Mouse (Mus musculus) embryonic facial prominence, embryonic 12.5 days (tissue): ENCODE results near the gene Cd37. TPM values are rescaled to one million over a fixed set of nuclear protein-coding genes. Genes with fewer than 3 reads are reported as not detected.

ENCODE experiments used
- polyA plus RNA-seq: library from polyadenylated mRNA; unstranded; fragments of >200 nt; fragmentation: Nextera tagmentation; extraction: Ambion mirVana; gene quantifications from 2 replicates; pipeline ENCODE4 v1.2.1, GENCODE M21; 2016

Cd37 gene
- polyA plus RNA-seq, 1 experiment from 2014 or later: 2.3 TPM

Other genes starting within 250 kb of the Cd37 start
- gene Irf3, start 241.5 kb downstream of the Cd37 start, polyA plus RNA-seq: 93.3 and 95.7 TPM in 2 replicates
- gene Bcl2l12, start 240.4 kb downstream of the Cd37 start, polyA plus RNA-seq: 79.9 and 83.5 TPM in 2 replicates
- 43.8 and 47.7 TPM in 2 replicates for gene Scaf1, start 222.8 kb downstream of the Cd37 start, polyA plus RNA-seq
- 23.6 and 26.1 TPM in 2 replicates for gene Rras, start 221.2 kb downstream of the Cd37 start, polyA plus RNA-seq
- 13.7 and 16.8 TPM in 2 replicates for gene Prr12, start 186.2 kb downstream of the Cd37 start, polyA plus RNA-seq
- 63.0 and 64.4 TPM in 2 replicates for gene Nosip, start 176.7 kb downstream of the Cd37 start, polyA plus RNA-seq
- gene Prrg2, start 176.4 kb downstream of the Cd37 start, polyA plus RNA-seq: 23.9 and 25.0 TPM in 2 replicates
- 302 and 306 TPM in 2 replicates for gene Rcn3, start 146.9 kb downstream of the Cd37 start, polyA plus RNA-seq
- 25.8 and 26.0 TPM in 2 replicates for gene Fcgrt, start 135.3 kb downstream of the Cd37 start, polyA plus RNA-seq
- gene Rps11, start 114.7 kb downstream of the Cd37 start, polyA plus RNA-seq: 1,448 and 1,491 TPM in 2 replicates
- 1,339 and 1,342 TPM in 2 replicates for gene Rpl13a, start 110.4 kb downstream of the Cd37 start, polyA plus RNA-seq
- gene Gm45713, start 102.9 kb downstream of the Cd37 start, polyA plus RNA-seq: 0.22 and 0.27 TPM in 2 replicates
- gene Flt3l, start 102.7 kb downstream of the Cd37 start, polyA plus RNA-seq: 0.67 and 1.1 TPM in 2 replicates
- gene Pih1d1, start 84.8 kb downstream of the Cd37 start, polyA plus RNA-seq: 90.4 and 93.0 TPM in 2 replicates
- gene Aldh16a1, start 84.5 kb downstream of the Cd37 start, polyA plus RNA-seq: 43.8 and 45.2 TPM in 2 replicates
- 0.73 and 0.79 TPM in 2 replicates for gene Slc17a7, start 75.2 kb downstream of the Cd37 start, polyA plus RNA-seq
- gene Gfy, start 59.5 kb downstream of the Cd37 start, polyA plus RNA-seq: 0.39 and 0.56 TPM in 2 replicates
- gene Pth2, start 58.1 kb downstream of the Cd37 start, polyA plus RNA-seq: not detected in 2 replicates
- gene Ccdc155, start 34.2 kb downstream of the Cd37 start, polyA plus RNA-seq: 0.94 and 1.7 TPM in 2 replicates
- gene Dkkl1, start 27.0 kb downstream of the Cd37 start, polyA plus RNA-seq: 1.4 and 2.3 TPM in 2 replicates
- gene Tead2, start 23.4 kb downstream of the Cd37 start, polyA plus RNA-seq: 277 and 295 TPM in 2 replicates
- gene Slc6a16, start 2.0 kb upstream of the Cd37 start, polyA plus RNA-seq: 0.22 TPM in 1 of 2 replicates, not detected in the other
- not detected in 2 replicates for gene Slc6a21, start 38.4 kb upstream of the Cd37 start, polyA plus RNA-seq
- 16.1 and 18.5 TPM in 2 replicates for gene Trpm4, start 94.7 kb upstream of the Cd37 start, polyA plus RNA-seq
- gene Hrc, start 96.2 kb upstream of the Cd37 start, polyA plus RNA-seq: 0.81 and 1.5 TPM in 2 replicates
- 8.8 and 9.2 TPM in 2 replicates for gene Ppfia3, start 127.9 kb upstream of the Cd37 start, polyA plus RNA-seq
- gene Lin7b, start 131.5 kb upstream of the Cd37 start, polyA plus RNA-seq: 1.2 and 1.9 TPM in 2 replicates
- gene Snrnp70, start 156.6 kb upstream of the Cd37 start, polyA plus RNA-seq: 323 and 338 TPM in 2 replicates
- gene Kcna7, start 166.5 kb upstream of the Cd37 start, polyA plus RNA-seq: 0.10 TPM in 1 of 2 replicates, not detected in the other
- gene Ntf5, start 174.6 kb upstream of the Cd37 start, polyA plus RNA-seq: 5.2 and 5.6 TPM in 2 replicates
- 0.33 and 0.71 TPM in 2 replicates for gene Lhb, start 181.7 kb upstream of the Cd37 start, polyA plus RNA-seq
- gene Gys1, start 195.7 kb upstream of the Cd37 start, polyA plus RNA-seq: 43.2 and 45.4 TPM in 2 replicates
- gene Ruvbl2, start 199.0 kb upstream of the Cd37 start, polyA plus RNA-seq: 149 and 151 TPM in 2 replicates
- gene Ftl1, start 220.8 kb upstream of the Cd37 start, polyA plus RNA-seq: 5,211 and 5,392 TPM in 2 replicates
- 220 and 224 TPM in 2 replicates for gene Bax, start 227.8 kb upstream of the Cd37 start, polyA plus RNA-seq
- gene Tulp2, start 242.8 kb upstream of the Cd37 start, polyA plus RNA-seq: 0.92 and 1.2 TPM in 2 replicates
- not detected in 2 replicates for gene Gm45808, start 247.7 kb upstream of the Cd37 start, polyA plus RNA-seq
- 3.0 and 3.7 TPM in 2 replicates for gene Dhdh, start 249.7 kb upstream of the Cd37 start, polyA plus RNA-seq